Mouse (Mus musculus) forebrain, embryonic 10.5 days (tissue): ENCODE measurements around the gene Cybb. TPM values are rescaled to one million over a fixed set of nuclear protein-coding genes. Genes with fewer than 3 reads are reported as not detected.
"Not testable (repeated sequence)": the region's sequence is repeated elsewhere in the genome, so short reads cannot be mapped to it uniquely, and the experiment has no call there.

Source experiments
- DNase-seq: peaks from one replicate; pipeline ENCODE4 v3.0.0-alpha.2; 2017; ENCODE audit warnings: low spot score; ENCODE audit errors: extremely low spot score
- H3K27ac ChIP-seq: fragments of 300-500 bp; sonication (generic); 2 replicates; pipeline ENCODE4 v1.5.1; 2016; ENCODE audit warnings: mild to moderate bottlenecking
- H3K27me3 ChIP-seq: fragments of 300-500 bp; sonication (generic); 2 replicates; pipeline ENCODE4 v1.6.1; 2016; ENCODE audit warnings: mild to moderate bottlenecking; ENCODE audit not compliant: poor library complexity, severe bottlenecking
- H3K36me3 ChIP-seq: fragments of 300-500 bp; sonication (generic); replicated peaks from 2 replicates; pipeline ENCODE4 v1.6.1; 2016; ENCODE audit warnings: mild to moderate bottlenecking, moderate library complexity
- H3K4me1 ChIP-seq: fragments of 300-500 bp; sonication (generic); 2 replicates; pipeline ENCODE4 v1.6.1; 2016
- H3K4me3 ChIP-seq: fragments of 300-500 bp; sonication (generic); 2 replicates; pipeline ENCODE4 v1.5.1; 2016; ENCODE audit warnings: mild to moderate bottlenecking, moderate library complexity
- H3K9me3 ChIP-seq: fragments of 300-500 bp; sonication (generic); 2 replicates; pipeline ENCODE4 v1.6.1; 2016; ENCODE audit warnings: mild to moderate bottlenecking, moderate library complexity
- WGBS: fragments of 180-500 bp; shearing (Covaris S2); methylation state at CpG from one replicate; pipeline ENCODE4 v1.1.7; 2016; 5-methylcytosine and 5-hydroxymethylcytosine counted together
- polyA plus RNA-seq: library from polyadenylated mRNA; unstranded; fragments of >200 nt; fragmentation: Nextera tagmentation; extraction: Ambion mirVana; gene quantifications from 2 replicates; pipeline ENCODE4 v1.2.1, GENCODE M21; 2016

Cybb gene
- polyA plus RNA-seq = 0.50 and 0.54 TPM in 2 replicates

GRCm38 (mm10) chrX:9487671-9488070, at the start of gene Cybb:
TSS of gene Cybb (minus strand) at chrX:9487771.
- Histone ChIP-seq H3K4me1 (no peaks in the 10 kb centered on the region), H3K4me3 (no peak within 1 kb of the TSS), H3K9me3 (no peaks in the 10 kb centered on the region), H3K27me3 (no peaks in the 10 kb centered on the region), H3K27ac (no peak within 1 kb of the TSS), H3K36me3 (no peaks in the 10 kb centered on the region)
- 82% methylated on average over 4 of the region's 4 CpGs for WGBS
- DNase-seq = no peak

- no peaks in the 10 kb centered on the region for H3K36me3 ChIP-seq
- no peak overlapping the region for H3K27ac ChIP-seq
- H3K9me3 ChIP-seq = no peaks in the 10 kb centered on the region
- H3K4me1 ChIP-seq = no peaks in the 10 kb centered on the region
- 93% methylated on average over 3 of the region's 3 CpGs for WGBS
- no peak overlapping the region for H3K4me3 ChIP-seq
- no peaks in the 10 kb centered on the region for H3K27me3 ChIP-seq
- DNase-seq = no peak
Measured at GRCm38 (mm10) chrX:9536881-9537280, 49.3 kb upstream of the Cybb start.

- not testable (repeated sequence) for H3K4me1 ChIP-seq, H3K9me3 ChIP-seq, H3K36me3 ChIP-seq, H3K27me3 ChIP-seq, H3K27ac ChIP-seq, H3K4me3 ChIP-seq
- WGBS = 43% methylated on average over 2 of the region's 2 CpGs
- DNase-seq = peak; percentile 25
Measured at GRCm38 (mm10) chrX:9519969-9520368, 32.4 kb upstream of the Cybb start.

- not testable (repeated sequence) for H3K4me3 ChIP-seq, H3K27ac ChIP-seq, DNase-seq, H3K4me1 ChIP-seq, H3K36me3 ChIP-seq, H3K9me3 ChIP-seq, H3K27me3 ChIP-seq
Measured at GRCm38 (mm10) chrX:9517531-9517930, 30.0 kb upstream of the Cybb start.

- WGBS = 79% methylated on average over 6 of the region's 6 CpGs
- H3K9me3 ChIP-seq, H3K27ac ChIP-seq, DNase-seq, H3K36me3 ChIP-seq, H3K4me3 ChIP-seq, H3K4me1 ChIP-seq: not testable (repeated sequence)
- H3K27me3 ChIP-seq = peaks cover 29% of the 10 kb centered on the region
Measured at GRCm38 (mm10) chrX:9475036-9475435, 12.5 kb downstream of the Cybb start.

- no peak for DNase-seq
- peaks cover 32% of the 10 kb centered on the region for H3K27me3 ChIP-seq
- no peaks in the 10 kb centered on the region for H3K9me3 ChIP-seq
- H3K4me1 ChIP-seq = no peaks in the 10 kb centered on the region
- H3K36me3 ChIP-seq = no peaks in the 10 kb centered on the region
- no peak overlapping the region for H3K4me3 ChIP-seq
- H3K27ac ChIP-seq = no peak overlapping the region
Measured at GRCm38 (mm10) chrX:9474440-9474839, 13.1 kb downstream of the Cybb start.

GRCm38 (mm10) chrX:9473768-9474167, 13.8 kb downstream of the Cybb start:
- no peaks in the 10 kb centered on the region for H3K9me3 ChIP-seq
- 78% methylated on average over 2 of the region's 2 CpGs for WGBS
- no peak for DNase-seq
- no peaks in the 10 kb centered on the region for H3K36me3 ChIP-seq
- H3K27ac ChIP-seq = no peak overlapping the region
- no peaks in the 10 kb centered on the region for H3K4me1 ChIP-seq
- H3K27me3 ChIP-seq = peaks cover 32% of the 10 kb centered on the region
- no peak overlapping the region for H3K4me3 ChIP-seq

GRCm38 (mm10) chrX:9470811-9471388, 16.7 kb downstream of the Cybb start:
- Histone ChIP-seq H3K4me3 (no peak overlapping the region), H3K9me3 (no peaks in the 10 kb centered on the region), H3K4me1 (no peaks in the 10 kb centered on the region), H3K27me3 (peaks cover 32% of the 10 kb centered on the region), H3K36me3 (no peaks in the 10 kb centered on the region), H3K27ac (no peak overlapping the region)
- DNase-seq = no peak
- WGBS = 51% methylated on average over 3 of the region's 3 CpGs

GRCm38 (mm10) chrX:9469100-9469499, 18.5 kb downstream of the Cybb start:
- Histone ChIP-seq H3K9me3 (no peaks in the 10 kb centered on the region), H3K4me1 (no peaks in the 10 kb centered on the region), H3K27me3 (peaks cover 15% of the 10 kb centered on the region), H3K4me3 (no peak overlapping the region), H3K36me3 (no peaks in the 10 kb centered on the region), H3K27ac (no peak overlapping the region)
- no peak for DNase-seq

- H3K36me3 ChIP-seq = no peaks in the 10 kb centered on the region
- H3K27me3 ChIP-seq = peaks cover 12% of the 10 kb centered on the region; the same call in 1 of the 2 replicates
- H3K9me3 ChIP-seq = no peaks in the 10 kb centered on the region
- DNase-seq = no peak
- H3K27ac ChIP-seq = no peak overlapping the region
- 96% methylated on average over 4 of the region's 4 CpGs for WGBS
- no peaks in the 10 kb centered on the region for H3K4me1 ChIP-seq
- no peak overlapping the region for H3K4me3 ChIP-seq
Measured at GRCm38 (mm10) chrX:9467020-9467419, 20.6 kb downstream of the Cybb start.

- H3K4me1 ChIP-seq = no peaks in the 10 kb centered on the region
- no peaks in the 10 kb centered on the region for H3K9me3 ChIP-seq
- WGBS = 74% methylated on average over 2 of the region's 2 CpGs
- no peaks in the 10 kb centered on the region for H3K36me3 ChIP-seq
- H3K4me3 ChIP-seq = no peak overlapping the region
- DNase-seq = no peak
- H3K27me3 ChIP-seq = peaks cover 11% of the 10 kb centered on the region; the same call in 1 of the 2 replicates
- no peak overlapping the region for H3K27ac ChIP-seq
Measured at GRCm38 (mm10) chrX:9465890-9466289, 21.7 kb downstream of the Cybb start.

GRCm38 (mm10) chrX:9462671-9463070, 24.9 kb downstream of the Cybb start:
- 81% methylated on average over 3 of the region's 3 CpGs for WGBS
- no peak for DNase-seq
- Histone ChIP-seq H3K27me3 (no peaks in the 10 kb centered on the region), H3K9me3 (no peaks in the 10 kb centered on the region), H3K27ac (no peak overlapping the region), H3K4me3 (no peak overlapping the region), H3K36me3 (no peaks in the 10 kb centered on the region), H3K4me1 (no peaks in the 10 kb centered on the region)

GRCm38 (mm10) chrX:9461399-9461798, 26.2 kb downstream of the Cybb start:
- no peak for DNase-seq
- no peaks in the 10 kb centered on the region for H3K36me3 ChIP-seq
- no peaks in the 10 kb centered on the region for H3K9me3 ChIP-seq
- no peak overlapping the region for H3K4me3 ChIP-seq
- no peaks in the 10 kb centered on the region for H3K27me3 ChIP-seq
- H3K4me1 ChIP-seq = no peaks in the 10 kb centered on the region
- H3K27ac ChIP-seq = no peak overlapping the region

- WGBS = 84% methylated on average over 4 of the region's 4 CpGs
- H3K27me3 ChIP-seq = no peaks in the 10 kb centered on the region
- no peak overlapping the region for H3K27ac ChIP-seq
- H3K36me3 ChIP-seq = no peaks in the 10 kb centered on the region
- no peaks in the 10 kb centered on the region for H3K4me1 ChIP-seq
- no peak for DNase-seq
- H3K4me3 ChIP-seq = no peak overlapping the region
- H3K9me3 ChIP-seq = no peaks in the 10 kb centered on the region
Measured at GRCm38 (mm10) chrX:9460387-9460930, 27.1 kb downstream of the Cybb start.
